13 mouse cellular contexts compared by ENCODE assay signal in the genomic region with DNA sequence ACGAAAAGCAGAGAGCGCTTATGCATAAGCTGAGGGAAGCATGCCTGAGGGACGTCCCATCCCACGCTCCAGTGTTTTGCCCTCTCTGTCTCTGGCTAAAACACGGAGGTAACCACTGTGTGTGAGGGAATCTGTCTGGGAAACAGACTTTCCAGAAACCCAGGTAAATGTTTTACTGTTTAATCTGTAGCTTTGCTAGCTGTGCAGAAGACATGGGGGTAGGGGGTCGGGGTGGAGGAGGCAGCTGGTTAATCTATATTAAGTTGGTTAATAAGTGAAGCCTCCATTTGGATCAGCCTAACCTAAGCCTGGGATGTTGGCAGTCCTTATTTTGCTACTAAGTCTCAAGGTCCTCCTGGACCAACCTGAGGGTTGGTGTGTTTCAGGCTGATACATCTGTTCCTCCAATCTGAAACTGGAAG. TPM values are rescaled to one million over a fixed set of nuclear protein-coding genes. Genes with fewer than 3 reads are reported as not detected.
"Had no signal": no experiment of that assay in that cellular context is flagged by ENCODE, and none has a peak within 500 bp of the region (broad histone marks: within the 10 kb centered on the region; RNA-seq: fewer than 3 reads in every experiment).

No protein-coding gene starts in this region.

- H3K9ac ChIP-seq: hindbrain, embryonic 13.5 days; limb, embryonic 13.5 days; liver, embryonic 14.5 days; midbrain, embryonic 13.5 days; neural tube, embryonic 12.5 days; stomach, embryonic 15.5 days had no signal

- ATAC-seq: hindbrain, postnatal 0 days; midbrain, embryonic 13.5 days had no signal

- H3K27ac ChIP-seq: hindbrain, embryonic 13.5 days; hindbrain, postnatal 0 days; layer of hippocampus, adult 2 months; limb, embryonic 13.5 days; liver, embryonic 14.5 days; midbrain, embryonic 13.5 days; neural tube, embryonic 12.5 days; stomach, embryonic 15.5 days had no signal

- DNase-seq: lung, adult 18-20 months; spleen, adult 18-20 months; thymus, adult 2 months had no signal

- H3K27me3 ChIP-seq: hindbrain, embryonic 13.5 days; limb, embryonic 13.5 days; midbrain, embryonic 13.5 days; neural tube, embryonic 12.5 days; stomach, embryonic 15.5 days had no signal

- H3K4me1 ChIP-seq: hindbrain, embryonic 13.5 days; limb, embryonic 13.5 days; midbrain, embryonic 13.5 days; neural tube, embryonic 12.5 days; stomach, embryonic 15.5 days had no signal

- H3K4me3 ChIP-seq: hindbrain, embryonic 13.5 days; layer of hippocampus, adult 2 months; limb, embryonic 13.5 days; midbrain, embryonic 13.5 days; myocyte; neural tube, embryonic 12.5 days; stomach, embryonic 15.5 days had no signal

- H3K4me2 ChIP-seq: hindbrain, embryonic 13.5 days; limb, embryonic 13.5 days; midbrain, embryonic 13.5 days; neural tube, embryonic 12.5 days; stomach, embryonic 15.5 days had no signal

- H3K9me3 ChIP-seq: hindbrain, embryonic 13.5 days; limb, embryonic 13.5 days; midbrain, embryonic 13.5 days; neural tube, embryonic 12.5 days; stomach, embryonic 15.5 days had no signal

RNA-seq across cellular contexts. Expression of a gene that starts 40.2 kb away (rescaled TPM):
- total RNA-seq: megakaryocyte-erythroid progenitor cell, adult 5-6 weeks had no signal
